Mouse (Mus musculus): ENCODE data around the gene Htr3b.

DNA sequence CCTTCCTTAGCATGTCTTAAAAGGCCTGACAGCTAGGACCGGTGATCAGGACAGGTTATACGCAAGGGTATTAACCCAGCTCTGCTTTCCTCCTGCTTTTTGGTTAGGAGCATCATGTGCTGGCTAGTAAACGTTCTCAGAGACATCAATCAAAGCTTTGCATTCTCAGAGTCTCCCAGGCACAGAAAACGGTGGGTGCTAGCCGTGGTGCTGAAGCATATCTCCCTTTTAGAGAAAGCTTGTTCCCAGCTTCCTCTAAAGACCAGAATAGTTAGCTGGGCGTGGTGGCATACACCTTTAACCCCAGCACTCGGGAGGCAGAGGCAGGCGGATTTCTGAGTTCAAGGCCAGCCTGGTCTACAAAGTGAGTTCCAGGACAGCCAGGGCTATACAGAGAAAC, 66.2 kb downstream of the Htr3b start:
- no peak for TF ChIP-seq CTCF (IDR thresholded peaks at IDR 0.05; ENCODE audit: borderline replicate concordance, insufficient read depth, low read depth, low read length)
- TF ChIP-seq POLR2A (IDR thresholded peaks at IDR 0.05; ENCODE audit: borderline replicate concordance, insufficient read depth, low read length): no peak
